Mouse (Mus musculus): ENCODE measurements around the gene Rbm47. TPM values are rescaled to one million over a fixed set of nuclear protein-coding genes. Genes with fewer than 3 reads are reported as not detected.

Gene Rbm47
- polyA plus RNA-seq, 1 experiment from 2014 or later = 133 TPM

DNA sequence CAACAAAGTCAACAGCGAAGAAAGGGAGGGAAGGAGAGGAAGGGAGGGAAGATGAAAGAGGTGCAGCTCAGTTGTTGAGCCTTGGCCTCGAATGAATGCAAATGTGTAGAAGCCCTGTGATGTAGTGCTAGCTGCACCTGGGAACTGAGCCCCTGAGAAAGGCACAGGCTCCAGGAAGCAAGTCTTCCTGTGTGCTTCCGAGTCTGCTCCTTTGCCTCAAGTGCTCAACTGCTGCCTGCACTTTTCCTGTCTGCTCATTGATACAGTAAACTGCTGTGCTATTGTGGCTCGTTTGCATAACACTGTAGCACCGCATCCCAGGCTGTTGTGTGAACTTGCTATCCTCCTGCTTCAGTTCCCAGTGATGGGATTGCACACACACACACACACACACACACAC is 19.4 kb downstream of the Rbm47 start:
- H3K9me3 ChIP-seq = no peaks in the 10 kb centered on the region
- H3K4me1 ChIP-seq (replicated peaks) = peaks cover 7% of the 10 kb centered on the region
- H3K27ac ChIP-seq = no peak overlapping the region
- H3K4me2 ChIP-seq (replicated peaks) = no peak overlapping the region
- H3K36me3 ChIP-seq = no peaks in the 10 kb centered on the region
- H3K9ac ChIP-seq = no peak overlapping the region
- 51% methylated on average over 5 of the region's 5 CpGs for WGBS
- H3K27me3 ChIP-seq (replicated peaks) = peaks cover 5% of the 10 kb centered on the region
- no peak overlapping the region for H3K4me3 ChIP-seq (replicated peaks)
- no peak for ATAC-seq

DNA sequence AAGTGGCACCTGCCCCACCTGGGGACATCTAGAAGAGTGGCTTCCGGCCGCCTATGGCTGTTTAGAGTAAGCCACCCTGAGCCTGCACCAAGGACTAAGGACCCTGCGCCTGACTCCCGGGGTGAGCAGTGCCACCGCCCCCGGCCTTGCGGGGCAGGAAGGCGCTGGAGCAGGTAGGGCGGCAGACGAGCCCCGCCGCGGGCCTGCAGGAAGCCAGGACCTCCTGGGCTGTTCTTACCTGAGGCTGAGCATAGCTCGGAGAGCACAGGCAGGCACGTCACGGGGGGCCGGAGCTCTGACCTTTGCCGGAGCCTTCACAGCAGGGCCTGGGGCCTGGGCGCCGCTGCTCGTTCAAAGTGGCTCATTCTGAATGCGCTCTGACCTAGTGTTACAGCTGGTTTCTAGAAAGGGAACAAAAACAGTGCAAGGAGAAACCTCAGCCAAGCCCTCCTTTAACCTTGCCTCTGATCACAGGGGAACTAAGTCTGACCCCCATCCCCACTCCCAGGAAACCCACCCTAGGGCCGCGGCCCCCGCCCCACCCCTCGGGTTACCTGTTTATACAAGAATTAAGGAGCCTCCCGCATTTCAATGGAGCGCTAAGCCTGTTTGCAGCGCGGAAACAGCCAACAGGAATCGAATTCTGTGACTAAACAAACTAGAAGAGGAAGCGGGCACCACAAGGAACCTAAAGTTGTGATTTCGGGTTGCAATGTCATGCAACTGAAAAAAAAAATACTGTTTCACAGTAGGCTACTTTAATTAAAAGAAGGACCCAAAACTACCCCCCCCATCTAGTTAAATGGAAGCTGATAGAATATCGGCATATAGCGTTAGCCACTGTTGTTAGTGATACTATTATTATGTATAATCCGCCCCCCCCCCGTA is 21.4 kb downstream of the Rbm47 start:
- no peaks in the 10 kb centered on the region for H3K9me3 ChIP-seq
- peaks cover 7% of the 10 kb centered on the region for H3K4me1 ChIP-seq (replicated peaks)
- H3K36me3 ChIP-seq = no peaks in the 10 kb centered on the region
- H3K4me3 ChIP-seq (replicated peaks) = peak overlapping the region; percentile 40
- peak overlapping the region; percentile 45 for H3K9ac ChIP-seq
- ATAC-seq = peak; percentile 86
- WGBS = 12% methylated on average over 37 of the region's 37 CpGs
- peaks cover 5% of the 10 kb centered on the region for H3K27me3 ChIP-seq (replicated peaks)
- H3K27ac ChIP-seq = peak overlapping the region; percentile 97
- H3K4me2 ChIP-seq (replicated peaks) = peak overlapping the region; percentile 67

DNA sequence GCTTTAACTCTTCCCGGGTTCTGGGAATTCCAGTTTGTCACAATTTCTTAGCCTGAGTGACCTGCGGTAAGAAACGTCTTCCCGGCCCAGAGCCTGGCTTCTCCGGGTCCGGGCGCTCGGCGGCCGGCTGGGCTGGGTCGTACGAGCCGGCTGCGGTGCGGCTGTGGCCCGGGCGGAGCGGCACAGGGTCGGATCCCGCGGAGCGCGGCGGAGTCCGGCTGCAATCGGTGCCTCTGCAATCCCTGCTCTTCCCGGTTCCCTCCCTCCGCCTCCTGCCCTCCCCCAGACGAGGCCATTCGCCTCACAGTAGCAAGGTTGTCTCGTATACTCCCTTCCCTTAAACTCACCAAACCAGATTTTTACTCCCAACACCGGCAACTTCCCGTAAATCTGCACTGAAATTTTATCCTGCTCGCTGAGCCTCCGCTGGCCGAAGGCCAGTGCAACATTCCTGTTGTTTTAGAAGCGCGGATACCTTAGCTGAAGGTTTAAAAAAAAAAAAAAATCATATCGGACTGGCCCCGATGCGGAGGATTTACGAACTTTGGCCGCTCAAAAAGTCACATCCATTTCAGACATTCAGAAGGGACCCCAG is 22.1 kb downstream of the Rbm47 start:
- Histone ChIP-seq H3K27me3 (replicated peaks) (peaks cover 5% of the 10 kb centered on the region), H3K27ac (peak overlapping the region; percentile 97), H3K9me3 (no peaks in the 10 kb centered on the region), H3K4me3 (replicated peaks) (peak overlapping the region; percentile 40), H3K4me1 (replicated peaks) (peaks cover 7% of the 10 kb centered on the region), H3K9ac (peak overlapping the region; percentile 45), H3K4me2 (replicated peaks) (peak overlapping the region; percentile 67), H3K36me3 (no peaks in the 10 kb centered on the region)
- under 1% methylated on average over 43 of the region's 43 CpGs for WGBS
- ATAC-seq = peak; percentile 93

DNA sequence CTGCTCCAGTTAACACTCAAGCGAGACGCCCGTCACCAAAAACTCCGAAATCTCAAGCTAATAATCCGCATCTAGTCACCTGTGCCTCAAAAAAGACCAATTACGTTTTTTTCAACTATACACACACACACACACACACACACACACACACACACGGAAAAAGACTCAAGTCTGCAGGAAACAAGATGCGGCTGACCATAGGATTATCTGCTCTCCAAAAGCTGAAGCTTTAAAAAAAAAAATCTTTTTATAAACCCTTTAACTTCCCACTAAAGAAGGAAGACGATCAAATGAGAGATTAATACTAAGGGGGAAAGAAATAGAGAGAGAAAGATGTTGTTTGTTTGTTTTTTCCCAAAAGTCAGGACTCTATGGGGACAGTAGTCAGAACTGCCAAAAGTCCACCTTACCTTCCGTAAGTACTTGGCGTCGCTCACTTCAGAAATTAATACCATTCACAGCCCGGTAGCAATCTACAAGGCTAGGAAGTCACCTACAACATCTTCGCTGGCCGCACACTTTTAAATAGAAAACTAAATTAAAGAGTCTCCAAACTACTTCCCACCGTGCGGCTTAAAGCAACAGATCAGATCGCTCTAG is 22.7 kb downstream of the Rbm47 start:
- peaks cover 5% of the 10 kb centered on the region for H3K27me3 ChIP-seq (replicated peaks)
- 0 out of 2 replicates have a peak, but pooled peaks have one; percentile 12 for ATAC-seq
- H3K9ac ChIP-seq = peak overlapping the region; percentile 45
- 4% methylated on average over 18 of the region's 18 CpGs for WGBS
- peaks cover 7% of the 10 kb centered on the region for H3K4me1 ChIP-seq (replicated peaks)
- H3K4me3 ChIP-seq (replicated peaks) = peak overlapping the region; percentile 40
- H3K4me2 ChIP-seq (replicated peaks) = peak overlapping the region; percentile 67
- no peaks in the 10 kb centered on the region for H3K36me3 ChIP-seq
- H3K9me3 ChIP-seq = no peaks in the 10 kb centered on the region
- H3K27ac ChIP-seq = peak overlapping the region; percentile 97

DNA sequence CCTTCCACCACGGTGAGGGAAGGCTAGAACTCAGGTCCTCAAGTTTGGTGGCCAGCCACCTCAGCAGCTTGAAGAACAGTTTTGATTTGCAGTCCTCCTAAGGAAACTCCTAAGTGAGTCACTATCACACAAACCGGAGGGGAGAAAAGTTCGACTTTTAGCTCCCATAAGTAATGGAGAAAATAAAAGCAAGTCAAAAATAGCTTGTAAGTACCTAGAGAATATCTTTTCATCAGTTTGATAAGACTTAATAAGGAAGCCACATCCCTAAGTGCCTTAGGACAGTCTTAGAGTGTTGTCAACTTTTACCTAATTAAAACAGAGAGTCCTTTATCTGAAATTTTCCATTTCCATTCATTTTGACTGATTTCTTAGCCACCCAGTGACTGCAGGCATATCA is 23.3 kb downstream of the Rbm47 start:
- peak overlapping the region; percentile 67 for H3K4me2 ChIP-seq (replicated peaks)
- ATAC-seq = no peak
- peak overlapping the region; percentile 40 for H3K4me3 ChIP-seq (replicated peaks)
- no peaks in the 10 kb centered on the region for H3K9me3 ChIP-seq
- peaks cover 5% of the 10 kb centered on the region for H3K27me3 ChIP-seq (replicated peaks)
- 30% methylated on average over 3 of the region's 3 CpGs for WGBS
- H3K4me1 ChIP-seq (replicated peaks) = peaks cover 7% of the 10 kb centered on the region
- no peaks in the 10 kb centered on the region for H3K36me3 ChIP-seq
- H3K9ac ChIP-seq = no peak overlapping the region
- H3K27ac ChIP-seq = peak overlapping the region; percentile 97; the same call in 1 of the 2 replicates

DNA sequence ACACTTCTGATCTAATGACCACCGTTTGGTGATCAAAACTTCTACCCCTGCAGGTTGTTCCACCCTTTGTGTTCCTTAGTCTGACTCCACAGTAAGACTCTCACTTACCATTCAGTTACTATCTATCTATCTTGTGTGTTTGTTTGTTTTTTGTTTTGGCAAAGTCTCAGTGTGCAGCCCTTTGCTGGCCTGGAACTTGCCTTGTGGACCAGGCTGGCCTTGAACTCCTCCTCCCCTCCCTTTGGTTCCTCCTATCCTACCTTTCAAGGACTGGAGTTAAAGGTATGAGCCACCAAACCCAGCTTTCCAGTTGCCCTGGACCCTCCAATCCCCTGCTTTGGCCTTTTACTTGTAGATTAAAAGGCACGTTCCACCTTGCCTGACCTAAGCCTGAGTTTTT is 23.8 kb downstream of the Rbm47 start:
- peaks cover 5% of the 10 kb centered on the region for H3K27me3 ChIP-seq (replicated peaks)
- 61% methylated on average over 2 of the region's 2 CpGs for WGBS
- H3K27ac ChIP-seq = no peak overlapping the region
- no peak for ATAC-seq
- peak overlapping the region; percentile 67 for H3K4me2 ChIP-seq (replicated peaks)
- H3K4me3 ChIP-seq (replicated peaks) = peak overlapping the region; percentile 40; the same call in 1 of the 2 replicates
- H3K36me3 ChIP-seq = no peaks in the 10 kb centered on the region
- peaks cover 7% of the 10 kb centered on the region for H3K4me1 ChIP-seq (replicated peaks)
- H3K9me3 ChIP-seq = no peaks in the 10 kb centered on the region
- H3K9ac ChIP-seq = no peak overlapping the region

DNA sequence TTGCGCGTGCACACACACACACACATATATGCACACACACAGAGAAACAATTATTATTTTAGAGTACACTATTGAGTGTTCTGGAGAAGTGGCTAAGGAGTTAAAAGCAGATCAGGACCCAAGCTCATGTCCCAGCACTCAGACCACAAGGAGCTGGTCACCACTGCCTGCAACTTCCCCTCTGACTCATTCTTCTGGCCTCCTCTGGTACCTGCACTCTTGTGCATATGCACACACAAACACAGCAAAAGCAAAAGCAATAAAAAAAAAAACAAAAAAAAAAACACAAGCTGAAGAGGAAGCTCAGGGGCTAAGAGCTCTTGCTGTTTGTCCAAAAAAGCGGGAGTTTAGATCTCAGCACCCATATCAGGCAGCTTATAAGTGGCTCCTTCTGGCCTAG is 25.6 kb downstream of the Rbm47 start:
- H3K4me1 ChIP-seq (replicated peaks) = peaks cover 7% of the 10 kb centered on the region
- H3K27me3 ChIP-seq (replicated peaks) = peaks cover 5% of the 10 kb centered on the region
- no peaks in the 10 kb centered on the region for H3K36me3 ChIP-seq
- no peak overlapping the region for H3K4me2 ChIP-seq (replicated peaks)
- no peak overlapping the region for H3K27ac ChIP-seq
- no peaks in the 10 kb centered on the region for H3K9me3 ChIP-seq
- ATAC-seq = no peak
- 92% methylated on average over 3 of the region's 3 CpGs for WGBS
- no peak overlapping the region for H3K9ac ChIP-seq
- no peak overlapping the region for H3K4me3 ChIP-seq (replicated peaks)

DNA sequence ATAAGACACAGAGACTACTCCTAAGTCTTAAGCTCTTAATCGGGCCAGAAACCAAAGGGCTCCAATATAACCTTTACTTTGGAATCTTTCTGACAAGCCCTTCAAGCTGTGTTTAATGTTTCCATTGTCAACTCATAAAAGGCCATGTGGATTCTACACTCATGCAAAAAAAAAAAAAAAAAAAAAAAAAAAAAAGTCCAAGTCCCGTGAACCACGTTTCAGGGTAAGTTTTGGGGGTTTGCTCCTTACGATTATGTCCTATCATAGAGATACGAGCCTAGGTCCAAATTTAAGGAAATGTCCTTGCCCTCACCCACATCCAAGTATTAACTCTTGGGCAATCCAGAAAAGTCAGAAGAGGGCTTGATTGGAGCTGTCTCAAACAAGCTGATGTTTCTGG is 27.3 kb downstream of the Rbm47 start:
- ATAC-seq = no peak
- WGBS = 79% methylated on average over 5 of the region's 5 CpGs
- no peak overlapping the region for H3K4me3 ChIP-seq (replicated peaks)
- H3K27me3 ChIP-seq (replicated peaks) = no peaks in the 10 kb centered on the region
- H3K27ac ChIP-seq = no peak overlapping the region
- no peak overlapping the region for H3K4me2 ChIP-seq (replicated peaks)
- no peaks in the 10 kb centered on the region for H3K4me1 ChIP-seq (replicated peaks)
- no peaks in the 10 kb centered on the region for H3K9me3 ChIP-seq
- no peaks in the 10 kb centered on the region for H3K36me3 ChIP-seq
- no peak overlapping the region for H3K9ac ChIP-seq

DNA sequence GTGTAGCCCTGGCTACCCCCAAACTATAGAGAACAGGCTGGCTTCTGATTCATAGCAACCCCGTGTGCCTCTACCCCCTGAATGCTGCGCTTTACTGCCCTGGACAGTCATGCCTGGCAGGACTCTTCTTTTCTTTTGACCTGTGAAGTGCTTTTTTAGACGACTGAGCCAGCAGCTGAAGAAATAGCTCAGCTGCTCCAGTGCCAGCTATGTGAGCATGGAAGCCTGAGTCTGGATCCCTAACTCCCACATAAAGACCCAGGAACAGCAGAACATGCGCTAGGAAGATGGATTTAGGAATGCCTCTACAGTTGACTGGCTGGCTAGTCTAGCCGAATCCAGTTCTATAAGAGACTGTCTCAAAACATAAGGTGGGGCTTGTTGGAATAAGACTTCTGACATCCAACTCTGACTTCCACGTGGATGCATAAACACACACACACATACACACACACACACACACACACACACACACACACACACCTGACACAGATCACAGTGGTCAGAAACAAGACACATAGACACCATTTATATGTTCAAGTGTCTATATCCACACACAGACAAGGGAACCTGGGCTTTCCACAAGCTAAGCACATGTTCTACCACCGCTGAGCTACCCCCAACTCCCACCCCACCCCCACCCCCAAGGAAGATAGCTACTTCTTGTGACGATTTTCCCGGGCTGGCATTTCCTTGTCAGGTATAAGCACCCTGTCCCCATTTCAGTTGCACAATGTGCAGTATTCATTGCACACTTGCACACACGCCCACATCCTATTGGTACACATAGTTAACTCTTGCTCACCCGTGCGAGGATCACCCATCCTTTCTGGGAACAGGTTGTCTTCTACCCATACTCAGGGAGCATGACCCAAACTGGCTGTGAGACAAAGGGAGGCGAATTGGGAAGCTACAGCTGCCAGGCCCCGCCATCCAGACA is 29.6 kb downstream of the Rbm47 start:
- no peaks in the 10 kb centered on the region for H3K27me3 ChIP-seq (replicated peaks)
- WGBS = 78% methylated on average over 14 of the region's 14 CpGs
- 0 out of 2 replicates have a peak, but pooled peaks cover 7% of the 10 kb centered on the region for H3K4me1 ChIP-seq (replicated peaks)
- no peaks in the 10 kb centered on the region for H3K9me3 ChIP-seq
- no peaks in the 10 kb centered on the region for H3K36me3 ChIP-seq
- ATAC-seq = no peak
- no peak overlapping the region for H3K9ac ChIP-seq
- H3K4me2 ChIP-seq (replicated peaks) = no peak overlapping the region
- no peak overlapping the region for H3K27ac ChIP-seq
- no peak overlapping the region for H3K4me3 ChIP-seq (replicated peaks)

DNA sequence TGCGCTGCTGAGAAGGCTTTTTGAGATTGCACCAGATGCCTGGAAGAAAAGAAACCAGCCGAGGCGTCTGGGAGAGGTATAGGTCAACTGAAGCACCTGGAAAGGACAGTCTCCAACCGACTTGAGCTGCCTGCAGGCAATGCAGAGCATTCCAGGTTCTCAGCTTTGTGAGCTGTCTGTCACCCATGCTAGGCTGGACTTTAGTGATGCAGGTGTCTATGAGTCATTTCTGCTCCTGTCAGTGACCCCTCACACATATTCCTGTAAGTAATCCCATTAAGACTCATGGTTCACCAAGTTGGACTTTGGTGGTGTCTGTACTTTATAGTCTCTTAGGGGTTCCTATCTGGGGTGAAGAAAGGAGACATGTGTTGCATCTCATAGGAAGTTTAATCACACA is 31.4 kb downstream of the Rbm47 start:
- ATAC-seq = peak; percentile 49
- Histone ChIP-seq H3K9ac (no peak overlapping the region), H3K27me3 (replicated peaks) (no peaks in the 10 kb centered on the region), H3K36me3 (no peaks in the 10 kb centered on the region), H3K4me1 (replicated peaks) (0 out of 2 replicates have a peak, but pooled peaks cover 7% of the 10 kb centered on the region), H3K4me2 (replicated peaks) (no peak overlapping the region), H3K4me3 (replicated peaks) (no peak overlapping the region), H3K27ac (no peak overlapping the region), H3K9me3 (no peaks in the 10 kb centered on the region)
- 91% methylated on average over 4 of the region's 4 CpGs for WGBS

DNA sequence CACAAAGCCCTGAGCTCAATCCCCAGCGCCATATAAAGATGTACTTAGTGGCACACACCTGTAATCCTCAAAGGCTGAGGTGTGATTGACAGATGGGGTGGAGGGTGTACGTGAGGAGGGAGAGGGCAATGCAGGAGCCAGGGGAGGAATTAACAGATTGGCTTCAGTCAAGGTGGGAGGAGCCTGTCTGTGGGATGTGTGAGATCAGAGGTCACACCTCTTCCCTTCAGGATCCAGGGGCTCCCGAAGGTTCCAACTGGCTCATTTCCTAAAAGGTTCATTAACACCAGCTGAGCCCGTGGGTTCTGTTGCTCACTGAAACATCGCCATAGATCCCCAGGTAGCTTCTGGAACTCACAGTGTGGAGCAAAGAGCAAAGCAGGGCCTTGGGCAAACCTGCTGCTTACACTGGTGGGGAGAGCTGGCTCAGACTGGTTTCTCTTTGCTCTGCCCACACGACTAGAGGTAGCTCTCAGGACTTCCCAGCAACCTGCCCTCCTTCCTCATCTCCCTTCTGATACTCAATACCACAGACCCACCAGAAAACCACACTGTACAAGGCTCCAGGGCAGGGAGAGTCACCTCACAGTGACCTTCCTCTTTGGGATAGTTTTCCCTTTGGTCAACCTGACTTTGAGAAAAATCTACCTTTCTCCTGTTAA is 33.2 kb downstream of the Rbm47 start:
- ATAC-seq = peak; percentile 68

More for the DNA sequence above, 33.2 kb downstream of the Rbm47 start:
- Histone ChIP-seq H3K4me2 (replicated peaks) (no peak overlapping the region), H3K9me3 (no peaks in the 10 kb centered on the region), H3K4me1 (replicated peaks) (0 out of 2 replicates have a peak, but pooled peaks cover 11% of the 10 kb centered on the region), H3K9ac (no peak overlapping the region), H3K4me3 (replicated peaks) (no peak overlapping the region), H3K36me3 (no peaks in the 10 kb centered on the region), H3K27me3 (replicated peaks) (no peaks in the 10 kb centered on the region), H3K27ac (no peak overlapping the region)
- 31% methylated on average over 6 of the region's 6 CpGs for WGBS
